Comparison of ENCODE assay signal across 9 mouse cellular contexts in genomic region chr19:38030673-38031137, GRCm38 (mm10). TPM values are rescaled to one million over a fixed set of nuclear protein-coding genes. Genes with fewer than 3 reads are reported as not detected.
DNase-seq lines count a peak whose midpoint lies in the region; ATAC-seq and TF ChIP-seq lines count a peak whose summit lies in the region.
"Had no signal": no experiment of that assay in that cellular context is flagged by ENCODE, and none has a peak within 500 bp of the region (broad histone marks: within the 10 kb centered on the region; RNA-seq: fewer than 3 reads in every experiment).

No protein-coding gene starts in this region.

- H3K9ac ChIP-seq in forebrain, postnatal 0 days, result no peak overlapping the region
- no peak overlapping the region for H3K9ac ChIP-seq in hindbrain, embryonic 14.5 days
- no peak overlapping the region for H3K9ac ChIP-seq in limb, embryonic 15.5 days
- H3K9ac ChIP-seq in midbrain, embryonic 14.5 days (replicated peaks; ENCODE audit: low read length), result no peak overlapping the region

- no peak overlapping the region for H3K4me3 ChIP-seq in forebrain, postnatal 0 days (ENCODE audit: low read depth, low read length)
- H3K4me3 ChIP-seq in hindbrain, embryonic 14.5 days (replicated peaks; ENCODE audit: low read length), result no peak overlapping the region
- no peak overlapping the region for H3K4me3 ChIP-seq in limb, embryonic 15.5 days
- H3K4me3 ChIP-seq in midbrain, embryonic 14.5 days (replicated peaks; ENCODE audit: low read depth, low read length), result no peak overlapping the region

- H3K27ac ChIP-seq in forebrain, postnatal 0 days (ENCODE audit: low read depth, low read length), result no peak overlapping the region
- no peak overlapping the region for H3K27ac ChIP-seq in hindbrain, embryonic 14.5 days
- 0 out of 2 replicates have a peak overlapping the region, but pooled peaks have one; percentile 13 for H3K27ac ChIP-seq in limb, embryonic 15.5 days
- no peak overlapping the region for H3K27ac ChIP-seq in midbrain, embryonic 14.5 days (replicated peaks; ENCODE audit: low read depth, low read length)

- peak; percentile 73 for ATAC-seq in forebrain, postnatal 0 days
- ATAC-seq in hindbrain, embryonic 14.5 days (ENCODE audit: low FRiP score), result peak; percentile 48; the same call in 1 of the 2 replicates
- ATAC-seq in limb, embryonic 15.5 days (ENCODE audit: insufficient number of reproducible peaks, low FRiP score, low TSS enrichment, low read depth), result no peak
- no peak for ATAC-seq in midbrain, embryonic 14.5 days (ENCODE audit: low FRiP score, low TSS enrichment)
- ATAC-seq: Patski had no signal

- H3K4me1 ChIP-seq in forebrain, postnatal 0 days (ENCODE audit: insufficient read depth), result 0 out of 2 replicates have a peak, but pooled peaks cover 4% of the 10 kb centered on the region
- H3K4me1 ChIP-seq in hindbrain, embryonic 14.5 days (replicated peaks; ENCODE audit: control insufficient read depth, insufficient read depth, low read length), result no peaks in the 10 kb centered on the region
- peaks cover 27% of the 10 kb centered on the region for H3K4me1 ChIP-seq in limb, embryonic 15.5 days
- no peaks in the 10 kb centered on the region for H3K4me1 ChIP-seq in midbrain, embryonic 14.5 days (ENCODE audit: control insufficient read depth, insufficient read depth, low read length)

- DNase-seq in layer of hippocampus, adult 11-12 months (ENCODE audit: low spot score), result peak; percentile 38
- no peak for DNase-seq in layer of hippocampus, postnatal 36 days
- peak; percentile 40 for DNase-seq in adrenal gland, adult 8-10 months
- peak; percentile 49 for DNase-seq in forebrain, postnatal 0 days
- no peak for DNase-seq in hindbrain, embryonic 14.5 days (ENCODE audit: low spot score)
- peak; percentile 55 for DNase-seq in midbrain, embryonic 14.5 days
- DNase-seq in yolk sac, embryonic 10.5 days (ENCODE audit: low spot score), result no peak

- H3K27me3 ChIP-seq in forebrain, postnatal 0 days (ENCODE audit: insufficient read depth, low read length), result no peaks in the 10 kb centered on the region
- H3K27me3 ChIP-seq in hindbrain, embryonic 14.5 days (ENCODE audit: control insufficient read depth, insufficient read depth, low read length), result no peaks in the 10 kb centered on the region
- H3K27me3 ChIP-seq in limb, embryonic 15.5 days, result no peaks in the 10 kb centered on the region
- no peaks in the 10 kb centered on the region for H3K27me3 ChIP-seq in midbrain, embryonic 14.5 days (ENCODE audit: control insufficient read depth, insufficient read depth, low read length)
- H3K27me3 ChIP-seq: Patski had no signal

- no peaks in the 10 kb centered on the region for H3K9me3 ChIP-seq in forebrain, postnatal 0 days (ENCODE audit: low read length)
- no peaks in the 10 kb centered on the region for H3K9me3 ChIP-seq in hindbrain, embryonic 14.5 days (ENCODE audit: control insufficient read depth, low read length)
- H3K9me3 ChIP-seq in limb, embryonic 15.5 days, result no peaks in the 10 kb centered on the region
- H3K9me3 ChIP-seq in midbrain, embryonic 14.5 days (ENCODE audit: control insufficient read depth, low read length), result no peaks in the 10 kb centered on the region

- WGBS in forebrain, postnatal 0 days, result 2% methylated on average over 16 of the region's 23 CpGs
- 9% methylated on average over 18 of the region's 23 CpGs for WGBS in hindbrain, embryonic 14.5 days
- WGBS in limb, embryonic 15.5 days, result 3% methylated on average over 9 of the region's 23 CpGs
- WGBS in midbrain, embryonic 14.5 days, result 2% methylated on average over 16 of the region's 23 CpGs

- no peaks in the 10 kb centered on the region for H3K36me3 ChIP-seq in forebrain, postnatal 0 days (ENCODE audit: insufficient read depth)
- H3K36me3 ChIP-seq in hindbrain, embryonic 14.5 days (replicated peaks; ENCODE audit: control insufficient read depth, insufficient read depth), result no peaks in the 10 kb centered on the region
- no peaks in the 10 kb centered on the region for H3K36me3 ChIP-seq in limb, embryonic 15.5 days
- H3K36me3 ChIP-seq in midbrain, embryonic 14.5 days (ENCODE audit: control insufficient read depth, insufficient read depth, low read length), result no peaks in the 10 kb centered on the region

- peak overlapping the region; percentile 27 for H3K4me2 ChIP-seq in forebrain, postnatal 0 days (ENCODE audit: low read depth)
- peak overlapping the region; percentile 33; the same call in 1 of the 2 replicates for H3K4me2 ChIP-seq in hindbrain, embryonic 14.5 days (replicated peaks)
- peak overlapping the region; percentile 26 for H3K4me2 ChIP-seq in limb, embryonic 15.5 days
- H3K4me2 ChIP-seq in midbrain, embryonic 14.5 days (ENCODE audit: low read length), result peak overlapping the region; percentile 29

- TF ChIP-seq CTCF in forebrain, postnatal 0 days (IDR thresholded peaks at IDR 0.05; ENCODE audit: low read depth), result no peak

RNA-seq across cellular contexts. Expression of gene Myof, which starts 12.7 kb away (rescaled TPM):
- 1 to 10 TPM; 4.0 to 5.3 TPM for total RNA-seq in layer of hippocampus, postnatal 36 days (2021)
- 100 to 1,000 TPM in 1 of 4 experiments, 10 to 100 TPM in 3; 33.4 to 102 (median 63.6) TPM for total RNA-seq in adrenal gland, adult 8-10 months (2022)
- 4.8 and 5.1 TPM in 2 replicates for total RNA-seq in forebrain, postnatal 0 days (2014; rRNA removed)
- polyA plus RNA-seq in forebrain, postnatal 0 days (2015; fragmentation: Nextera tagmentation; extraction: Ambion mirVana), result 1.4 and 1.5 TPM in 2 replicates
- polyA plus RNA-seq in hindbrain, embryonic 14.5 days (2014; fragmentation: Nextera tagmentation; extraction: Ambion mirVana), result 2.0 and 3.2 TPM in 2 replicates
- 11.9 and 14.1 TPM in 2 replicates for polyA plus RNA-seq in limb, embryonic 15.5 days (2015; fragmentation: Nextera tagmentation; extraction: Ambion mirVana)
- 0.15 and 1.1 TPM in 2 replicates for polyA plus RNA-seq in midbrain, embryonic 14.5 days (2014; fragmentation: Nextera tagmentation; extraction: Ambion mirVana)

RNA-seq across cellular contexts. Expression of gene Cep55, which starts 24.1 kb away (rescaled TPM):
- total RNA-seq in layer of hippocampus, postnatal 36 days (2021), result under 1 TPM in 1 of 2 experiments, not detected in 1; 0.28 TPM
- total RNA-seq in adrenal gland, adult 8-10 months (2022), result 1 to 10 TPM in 3 of 4 experiments, under 1 TPM in 1; 0.44 to 1.5 (median 1.2) TPM
- total RNA-seq in forebrain, postnatal 0 days (2014; rRNA removed), result 2.5 and 3.9 TPM in 2 replicates
- 2.3 and 2.7 TPM in 2 replicates for polyA plus RNA-seq in forebrain, postnatal 0 days (2015; fragmentation: Nextera tagmentation; extraction: Ambion mirVana)
- 4.6 and 6.8 TPM in 2 replicates for polyA plus RNA-seq in hindbrain, embryonic 14.5 days (2014; fragmentation: Nextera tagmentation; extraction: Ambion mirVana)
- 18.4 and 19.9 TPM in 2 replicates for polyA plus RNA-seq in limb, embryonic 15.5 days (2015; fragmentation: Nextera tagmentation; extraction: Ambion mirVana)
- polyA plus RNA-seq in midbrain, embryonic 14.5 days (2014; fragmentation: Nextera tagmentation; extraction: Ambion mirVana), result 2.8 and 10.0 TPM in 2 replicates

Comparison
In these comparisons a context has a peak if more than half of its experiments do, and no peak if none do; other contexts are left out.
1. DNase-seq: peak in layer of hippocampus, adult 11-12 months (single experiment), adrenal gland, adult 8-10 months (single experiment), forebrain, postnatal 0 days (single experiment) and midbrain, embryonic 14.5 days (single experiment); none in layer of hippocampus, postnatal 36 days (0 of 2), hindbrain, embryonic 14.5 days (single experiment) and yolk sac, embryonic 10.5 days (single experiment).
2. ATAC-seq: peak in forebrain, postnatal 0 days (single experiment) and hindbrain, embryonic 14.5 days (single experiment); none in limb, embryonic 15.5 days (single experiment) and midbrain, embryonic 14.5 days (single experiment).
3. Peak in every context shown above with its lines, with median percentiles within 50 percentile points of each other: H3K4me2 ChIP-seq.